Mouse (Mus musculus) hindbrain, embryonic 15.5 days (tissue): ENCODE measurements around the gene Abhd11. TPM values are rescaled to one million over a fixed set of nuclear protein-coding genes. Genes with fewer than 3 reads are reported as not detected.
A peak's percentile ranks its signal among the peaks of the same experiment; 100 is the strongest.
"Not testable (repeated sequence)": the region's sequence is repeated elsewhere in the genome, so short reads cannot be mapped to it uniquely, and the experiment has no call there.

Experiments
- ATAC-seq: fragments of 200-750 bp; cut with Nextera tagmentation; 2 replicates; pipeline ENCODE4 v1.8.0; 2017; ENCODE audit warnings: low read depth, moderate number of reproducible peaks, moderate TSS enrichment; ENCODE audit not compliant: low FRiP score
- H3K27ac ChIP-seq: fragments of 300-500 bp; sonication (generic); replicated peaks from 2 replicates; pipeline ENCODE4 v1.5.1; 2015; ENCODE audit warnings: mild to moderate bottlenecking, inconsistent platforms
- H3K27me3 ChIP-seq: fragments of 300-500 bp; sonication (generic); 2 replicates; pipeline ENCODE4 v1.6.1; 2015; ENCODE audit warnings: control low read depth, inconsistent platforms
- H3K36me3 ChIP-seq: fragments of 300-500 bp; sonication (generic); 2 replicates; pipeline ENCODE4 v1.6.1; 2015; ENCODE audit warnings: control low read depth, inconsistent platforms
- H3K4me1 ChIP-seq: fragments of 300-500 bp; sonication (generic); replicated peaks from 2 replicates; pipeline ENCODE4 v1.6.1; 2015; ENCODE audit warnings: control low read depth, inconsistent platforms
- H3K4me2 ChIP-seq: fragments of 300-500 bp; sonication (generic); 2 replicates; pipeline ENCODE4 v1.6.1; 2015; ENCODE audit warnings: moderate library complexity, mild to moderate bottlenecking, inconsistent platforms
- H3K4me3 ChIP-seq: fragments of 300-500 bp; sonication (generic); 2 replicates; pipeline ENCODE4 v1.5.1; 2015; ENCODE audit warnings: mild to moderate bottlenecking, inconsistent platforms
- H3K9ac ChIP-seq: fragments of 300-500 bp; sonication (generic); 2 replicates; pipeline ENCODE4 v1.6.1; 2015; ENCODE audit warnings: inconsistent platforms
- H3K9me3 ChIP-seq: fragments of 300-500 bp; sonication (generic); 2 replicates; pipeline ENCODE4 v1.6.1; 2016; ENCODE audit warnings: control low read depth, inconsistent platforms
- WGBS: fragments of 180-500 bp; shearing (Covaris S2); methylation state at CpG from one replicate; pipeline ENCODE4 v1.1.7; 2015; 5-methylcytosine and 5-hydroxymethylcytosine counted together
- polyA plus RNA-seq: library from polyadenylated mRNA; unstranded; fragments of >200 nt; fragmentation: Nextera tagmentation; extraction: Ambion mirVana; gene quantifications from 2 replicates; pipeline ENCODE4 v1.2.1, GENCODE M21; 2015

Gene Abhd11
- polyA plus RNA-seq, 1 experiment from 2014 or later = 68.1 TPM

GRCm38 (mm10) chr5:135034593-135034992 lies 25.6 kb downstream of the Abhd11 start:
- no peaks in the 10 kb centered on the region; the same call in 1 of the 2 replicates for H3K36me3 ChIP-seq
- H3K27ac ChIP-seq = no peak overlapping the region
- no peaks in the 10 kb centered on the region for H3K27me3 ChIP-seq
- H3K4me3 ChIP-seq = no peak overlapping the region
- H3K9me3 ChIP-seq = no peaks in the 10 kb centered on the region
- WGBS = 98% methylated on average over 2 of the region's 2 CpGs
- no peak overlapping the region for H3K4me2 ChIP-seq
- no peak for ATAC-seq
- no peak overlapping the region for H3K9ac ChIP-seq
- peaks cover under 1% of the 10 kb centered on the region; the same call in 1 of the 2 replicates for H3K4me1 ChIP-seq

DNA sequence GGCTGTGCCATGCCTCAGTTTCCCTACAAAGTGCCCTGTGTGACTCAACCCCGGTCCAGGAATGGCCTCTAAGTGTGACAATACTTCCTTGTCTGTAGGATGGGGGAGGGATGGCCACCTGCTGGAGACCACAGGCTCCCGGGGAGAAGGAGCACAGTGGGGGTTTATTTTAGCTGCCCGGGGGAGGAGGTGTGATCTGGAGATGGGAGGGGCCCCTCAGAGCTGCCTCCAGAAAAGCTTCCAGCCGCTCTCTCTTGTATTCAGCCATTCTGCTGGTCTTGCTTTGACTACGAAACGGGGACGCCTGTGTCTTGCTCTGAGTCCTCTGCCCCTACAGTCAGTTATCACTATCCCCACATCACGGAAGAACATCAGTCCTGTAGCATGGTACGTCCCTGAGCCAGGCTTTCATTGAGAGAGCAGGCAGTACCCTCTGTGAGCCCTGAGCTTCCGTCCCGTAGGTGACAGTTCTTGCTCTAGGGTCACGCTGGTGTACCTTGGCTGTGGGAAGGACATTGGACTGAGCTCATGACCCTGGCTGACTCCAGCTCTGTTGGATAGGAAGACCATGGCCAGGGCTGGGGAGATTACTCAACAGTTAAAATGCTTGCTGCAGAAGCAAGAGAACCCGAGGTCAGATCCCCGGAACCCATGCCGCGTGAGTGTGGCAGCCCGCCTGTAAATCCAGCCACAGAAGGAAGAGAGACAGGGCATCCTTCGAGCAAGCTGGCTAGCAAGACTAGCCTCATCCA lies 26.8 kb downstream of the Abhd11 start:
- H3K9ac ChIP-seq = no peak overlapping the region
- H3K36me3 ChIP-seq = peaks cover 3% of the 10 kb centered on the region; the same call in 1 of the 2 replicates
- no peak overlapping the region for H3K27ac ChIP-seq
- no peak overlapping the region for H3K4me2 ChIP-seq
- no peak for ATAC-seq
- H3K4me3 ChIP-seq = no peak overlapping the region
- H3K9me3 ChIP-seq = no peaks in the 10 kb centered on the region
- H3K4me1 ChIP-seq = no peaks in the 10 kb centered on the region
- WGBS = 66% methylated on average over 18 of the region's 18 CpGs
- no peaks in the 10 kb centered on the region for H3K27me3 ChIP-seq

GRCm38 (mm10) chr5:135037946-135038345 lies 29.0 kb downstream of the Abhd11 start:
- Histone ChIP-seq H3K4me1 (no peaks in the 10 kb centered on the region), H3K27me3 (no peaks in the 10 kb centered on the region), H3K4me2 (no peak overlapping the region), H3K36me3 (peaks cover 3% of the 10 kb centered on the region; the same call in 1 of the 2 replicates), H3K9me3 (no peaks in the 10 kb centered on the region), H3K9ac (no peak overlapping the region), H3K4me3 (no peak overlapping the region), H3K27ac (no peak overlapping the region)
- ATAC-seq = no peak
- WGBS = 93% methylated on average over 3 of the region's 3 CpGs

DNA sequence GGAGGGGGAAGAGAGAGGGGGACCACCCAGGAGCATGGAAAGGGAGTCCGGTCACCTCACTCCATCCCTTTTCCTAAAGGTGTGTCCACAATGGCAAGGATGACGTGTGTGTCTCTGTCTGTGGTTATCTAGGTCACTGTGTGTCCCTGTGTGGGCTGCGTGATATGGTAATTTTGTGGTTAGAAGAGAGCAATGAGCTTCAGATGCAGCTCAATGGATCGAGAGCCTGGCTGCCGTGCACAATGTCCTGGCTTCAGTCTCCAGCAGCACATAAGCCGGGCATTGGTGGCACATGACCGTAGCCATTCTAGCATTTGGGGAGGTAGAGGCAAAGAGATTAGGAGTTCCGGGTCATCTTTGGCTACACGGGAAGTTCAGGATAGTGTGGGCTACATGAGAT lies 30.6 kb downstream of the Abhd11 start:
- no peaks in the 10 kb centered on the region for H3K4me1 ChIP-seq
- no peak overlapping the region for H3K4me2 ChIP-seq
- no peaks in the 10 kb centered on the region for H3K9me3 ChIP-seq
- no peak overlapping the region for H3K9ac ChIP-seq
- H3K27me3 ChIP-seq = no peaks in the 10 kb centered on the region
- H3K4me3 ChIP-seq = no peak overlapping the region
- peaks cover 7% of the 10 kb centered on the region; the same call in 1 of the 2 replicates for H3K36me3 ChIP-seq
- H3K27ac ChIP-seq = no peak overlapping the region
- ATAC-seq = no peak
- WGBS = 87% methylated on average over 9 of the region's 9 CpGs

- Histone ChIP-seq H3K36me3 (peaks cover 10% of the 10 kb centered on the region; the same call in 1 of the 2 replicates), H3K27ac (no peak overlapping the region), H3K9ac (no peak overlapping the region), H3K27me3 (no peaks in the 10 kb centered on the region), H3K4me2 (no peak overlapping the region), H3K4me1 (no peaks in the 10 kb centered on the region), H3K4me3 (no peak overlapping the region), H3K9me3 (no peaks in the 10 kb centered on the region)
- 41% methylated on average over 6 of the region's 6 CpGs for WGBS
- ATAC-seq = 0 out of 2 replicates have a peak, but pooled peaks have one; percentile 17
Observed at GRCm38 (mm10) chr5:135040059-135040458, 31.1 kb downstream of the Abhd11 start.

DNA sequence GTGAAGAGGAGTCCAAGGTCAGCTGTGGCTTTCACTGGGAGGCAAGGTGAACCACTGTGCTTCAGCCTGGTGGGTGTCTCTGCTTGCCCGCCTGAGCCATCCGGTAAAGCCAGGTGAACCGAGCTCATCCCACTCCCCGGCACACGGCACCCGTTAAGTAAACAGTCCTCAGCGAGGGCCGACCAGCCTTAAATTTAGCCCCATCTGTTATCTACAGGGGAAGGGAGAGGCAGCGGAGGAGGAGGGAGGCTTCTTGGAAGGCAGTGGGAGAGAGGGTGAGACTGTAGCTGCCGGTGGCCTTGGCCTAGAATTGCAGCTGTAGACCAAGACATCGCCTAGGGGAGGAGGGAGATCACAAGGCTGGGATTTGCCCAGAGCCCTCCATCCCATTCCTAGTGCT lies 31.8 kb downstream of the Abhd11 start:
- H3K9me3 ChIP-seq = no peaks in the 10 kb centered on the region
- H3K4me3 ChIP-seq = no peak overlapping the region
- 88% methylated on average over 11 of the region's 11 CpGs for WGBS
- no peaks in the 10 kb centered on the region for H3K27me3 ChIP-seq
- H3K36me3 ChIP-seq = peaks cover 16% of the 10 kb centered on the region; the same call in 1 of the 2 replicates
- ATAC-seq = no peak
- no peak overlapping the region for H3K9ac ChIP-seq
- H3K4me1 ChIP-seq = no peaks in the 10 kb centered on the region
- no peak overlapping the region for H3K27ac ChIP-seq
- H3K4me2 ChIP-seq = no peak overlapping the region

- no peaks in the 10 kb centered on the region for H3K27me3 ChIP-seq
- H3K36me3 ChIP-seq = peaks cover 25% of the 10 kb centered on the region; the same call in 1 of the 2 replicates
- 28% methylated on average over 21 of the region's 21 CpGs for WGBS
- no peaks in the 10 kb centered on the region for H3K9me3 ChIP-seq
- no peak overlapping the region for H3K27ac ChIP-seq
- H3K4me1 ChIP-seq = no peaks in the 10 kb centered on the region
- no peak overlapping the region for H3K4me3 ChIP-seq
- no peak overlapping the region for H3K9ac ChIP-seq
- H3K4me2 ChIP-seq = no peak overlapping the region
- ATAC-seq = no peak
Observed at GRCm38 (mm10) chr5:135042105-135042788, 33.3 kb downstream of the Abhd11 start.

GRCm38 (mm10) chr5:135044575-135044974 lies 35.6 kb downstream of the Abhd11 start:
- H3K9ac ChIP-seq = no peak overlapping the region
- 98% methylated on average over 3 of the region's 3 CpGs for WGBS
- no peak overlapping the region for H3K4me2 ChIP-seq
- H3K4me3 ChIP-seq = no peak overlapping the region
- no peak for ATAC-seq
- peaks cover 36% of the 10 kb centered on the region for H3K36me3 ChIP-seq
- H3K27ac ChIP-seq = no peak overlapping the region
- no peaks in the 10 kb centered on the region for H3K27me3 ChIP-seq
- no peaks in the 10 kb centered on the region for H3K9me3 ChIP-seq
- H3K4me1 ChIP-seq = no peaks in the 10 kb centered on the region

GRCm38 (mm10) chr5:135048539-135048938 lies 39.6 kb downstream of the Abhd11 start:
- peaks cover 52% of the 10 kb centered on the region for H3K36me3 ChIP-seq
- H3K4me1 ChIP-seq = no peaks in the 10 kb centered on the region
- no peak overlapping the region for H3K4me2 ChIP-seq
- H3K4me3 ChIP-seq = no peak overlapping the region
- H3K27ac ChIP-seq = no peak overlapping the region
- no peaks in the 10 kb centered on the region for H3K9me3 ChIP-seq
- 95% methylated on average over 5 of the region's 5 CpGs for WGBS
- no peaks in the 10 kb centered on the region for H3K27me3 ChIP-seq
- no peak overlapping the region for H3K9ac ChIP-seq
- ATAC-seq = no peak

DNA sequence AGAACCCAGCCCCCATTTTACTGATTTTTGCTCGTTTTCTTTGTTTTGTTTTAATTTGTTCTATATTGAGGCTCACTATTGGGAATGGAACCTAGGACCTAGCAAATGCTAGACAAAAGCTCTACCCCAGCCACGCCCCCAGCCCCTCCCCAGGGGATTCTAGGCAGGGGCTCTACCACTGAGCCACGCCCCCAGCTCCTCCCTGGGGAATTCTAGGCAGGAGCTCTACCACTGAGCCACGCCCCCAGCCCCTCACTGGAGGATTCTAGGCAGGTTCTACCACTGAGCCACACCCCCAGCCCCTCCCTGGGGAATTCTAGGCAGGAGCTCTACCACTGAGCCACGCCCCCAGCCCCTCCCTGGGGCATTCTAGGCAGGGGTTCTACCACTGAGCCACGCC lies 40.3 kb downstream of the Abhd11 start:
- H3K9me3 ChIP-seq = not testable (repeated sequence)
- WGBS = 90% methylated on average over 6 of the region's 6 CpGs

GRCm38 (mm10) chr5:135053356-135053755 lies 44.4 kb downstream of the Abhd11 start:
- Histone ChIP-seq H3K4me2 (no peak overlapping the region), H3K36me3 (peaks cover 59% of the 10 kb centered on the region), H3K9me3 (no peaks in the 10 kb centered on the region), H3K27ac (no peak overlapping the region), H3K27me3 (no peaks in the 10 kb centered on the region), H3K4me1 (no peaks in the 10 kb centered on the region), H3K4me3 (no peak overlapping the region), H3K9ac (no peak overlapping the region)
- 93% methylated on average over 12 of the region's 12 CpGs for WGBS
- no peak for ATAC-seq

More for the DNA sequence above, 40.3 kb downstream of the Abhd11 start:
- not testable (repeated sequence) for H3K27me3 ChIP-seq, H3K9ac ChIP-seq, H3K27ac ChIP-seq, H3K4me3 ChIP-seq, ATAC-seq, H3K4me1 ChIP-seq, H3K4me2 ChIP-seq
- H3K36me3 ChIP-seq = peaks cover 51% of the 10 kb centered on the region
